Mouse (Mus musculus) heart, embryonic 12.5 days (tissue): ENCODE data around the gene Pnkd. TPM values are rescaled to one million over a fixed set of nuclear protein-coding genes. Genes with fewer than 3 reads are reported as not detected.

ENCODE experiments used
- ATAC-seq: fragments of 200-750 bp; cut with Nextera tagmentation; 2 replicates; pipeline ENCODE4 v1.8.0; 2017; ENCODE audit warnings: moderate TSS enrichment, moderate library complexity; ENCODE audit not compliant: insufficient number of reproducible peaks, low FRiP score
- H3K27ac ChIP-seq: fragments of 300-500 bp; sonication (generic); 2 replicates; pipeline ENCODE4 v1.5.1; 2016; ENCODE audit warnings: mild to moderate bottlenecking, moderate library complexity; ENCODE audit not compliant: poor library complexity, severe bottlenecking
- H3K27me3 ChIP-seq: fragments of 300-500 bp; sonication (generic); replicated peaks from 2 replicates; pipeline ENCODE4 v1.6.1; 2016; ENCODE audit warnings: mild to moderate bottlenecking, moderate library complexity
- H3K36me3 ChIP-seq: fragments of 300-500 bp; sonication (generic); 2 replicates; pipeline ENCODE4 v1.6.1; 2016; ENCODE audit warnings: mild to moderate bottlenecking, moderate library complexity
- H3K4me1 ChIP-seq: fragments of 300-500 bp; sonication (generic); replicated peaks from 2 replicates; pipeline ENCODE4 v1.6.1; 2016; ENCODE audit warnings: mild to moderate bottlenecking
- H3K4me2 ChIP-seq: fragments of 300-500 bp; sonication (generic); 2 replicates; pipeline ENCODE4 v1.6.1; 2016; ENCODE audit warnings: mild to moderate bottlenecking, moderate library complexity
- H3K4me3 ChIP-seq: fragments of 300-500 bp; sonication (generic); 2 replicates; pipeline ENCODE4 v1.5.1; 2016; ENCODE audit warnings: mild to moderate bottlenecking
- H3K9ac ChIP-seq: fragments of 300-500 bp; sonication (generic); 2 replicates; pipeline ENCODE4 v1.6.1; 2016; ENCODE audit warnings: mild to moderate bottlenecking, moderate library complexity
- H3K9me3 ChIP-seq: fragments of 300-500 bp; sonication (generic); replicated peaks from 2 replicates; pipeline ENCODE4 v1.6.1; 2016; ENCODE audit warnings: mild to moderate bottlenecking, moderate library complexity
- WGBS: fragments of 180-500 bp; shearing (Covaris S2); methylation state at CpG from one replicate; pipeline ENCODE4 v1.1.7; 2016; 5-methylcytosine and 5-hydroxymethylcytosine counted together
- polyA plus RNA-seq: library from polyadenylated mRNA; unstranded; fragments of >200 nt; fragmentation: Nextera tagmentation; extraction: Ambion mirVana; gene quantifications from 2 replicates; pipeline ENCODE4 v1.2.1, GENCODE M21; 2016

The Pnkd gene
- polyA plus RNA-seq, 1 experiment from 2014 or later: 215 TPM

DNA sequence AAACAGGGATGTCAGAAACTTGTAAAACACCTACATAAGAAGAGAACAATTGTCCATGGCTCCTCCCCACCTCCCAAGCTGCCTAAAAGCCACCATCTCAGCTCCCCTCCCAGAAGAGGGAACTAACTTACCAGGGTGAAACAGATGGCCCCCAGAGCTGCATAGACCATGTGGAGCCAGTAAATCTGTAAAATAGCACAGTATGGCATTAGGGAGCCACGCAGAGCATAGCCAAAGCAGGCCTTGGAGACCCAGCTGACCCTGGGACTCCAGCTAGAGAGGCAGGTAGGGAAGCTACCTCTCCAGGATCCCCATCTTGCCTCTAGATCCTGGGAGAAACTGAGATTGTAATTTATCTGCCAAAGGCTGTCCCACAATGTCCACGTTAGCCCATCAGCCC, 5.0 kb downstream of the Pnkd start:
- H3K27me3 ChIP-seq: no peaks in the 10 kb centered on the region
- no peaks in the 10 kb centered on the region for H3K9me3 ChIP-seq
- H3K4me3 ChIP-seq: no peak overlapping the region
- 45% methylated on average over 2 of the region's 2 CpGs for WGBS
- peaks cover 84% of the 10 kb centered on the region for H3K4me1 ChIP-seq
- no peak for ATAC-seq
- H3K4me2 ChIP-seq: 0 out of 2 replicates have a peak overlapping the region, but pooled peaks have one; percentile 20
- H3K9ac ChIP-seq: peak overlapping the region; percentile 46; the same call in 1 of the 2 replicates
- peaks cover 63% of the 10 kb centered on the region for H3K36me3 ChIP-seq
- H3K27ac ChIP-seq: peak overlapping the region; percentile 91

DNA sequence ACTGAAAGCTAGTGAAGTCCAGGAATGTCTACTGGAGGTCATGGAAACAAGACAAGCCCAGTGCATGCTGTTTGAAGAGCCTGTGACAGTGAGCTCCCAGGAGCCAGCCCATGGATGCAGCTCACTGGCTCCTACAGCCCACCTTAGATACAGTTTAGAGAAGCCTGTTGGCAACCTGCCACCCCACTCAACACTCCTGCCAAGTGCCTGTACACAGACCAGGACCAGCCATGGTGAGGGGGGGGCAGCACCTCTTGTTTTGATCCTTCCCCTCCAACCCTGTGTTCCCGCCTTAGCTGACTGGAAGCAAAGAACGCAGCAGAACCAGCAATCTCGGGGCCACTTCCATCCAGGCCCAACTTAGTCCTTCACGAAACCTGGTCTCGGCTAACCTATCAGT, 5.4 kb downstream of the Pnkd start:
- WGBS: 41% methylated on average over 5 of the region's 5 CpGs
- H3K9ac ChIP-seq: 0 out of 2 replicates have a peak overlapping the region, but pooled peaks have one; percentile 46
- peak overlapping the region; percentile 91 for H3K27ac ChIP-seq
- peaks cover 88% of the 10 kb centered on the region for H3K4me1 ChIP-seq
- peaks cover 63% of the 10 kb centered on the region for H3K36me3 ChIP-seq
- peak; percentile 76 for ATAC-seq
- H3K27me3 ChIP-seq: no peaks in the 10 kb centered on the region
- no peak overlapping the region for H3K4me3 ChIP-seq
- H3K9me3 ChIP-seq: no peaks in the 10 kb centered on the region
- 0 out of 2 replicates have a peak overlapping the region, but pooled peaks have one; percentile 4 for H3K4me2 ChIP-seq

GRCm38 (mm10) chr1:74292331-74293020, 7.7 kb downstream of the Pnkd start:
- no peak for ATAC-seq
- peaks cover 56% of the 10 kb centered on the region for H3K36me3 ChIP-seq
- no peaks in the 10 kb centered on the region for H3K27me3 ChIP-seq
- no peak overlapping the region for H3K4me2 ChIP-seq
- WGBS: 85% methylated on average over 11 of the region's 11 CpGs
- no peak overlapping the region for H3K27ac ChIP-seq
- H3K9me3 ChIP-seq: no peaks in the 10 kb centered on the region
- peaks cover 95% of the 10 kb centered on the region for H3K4me1 ChIP-seq
- H3K9ac ChIP-seq: no peak overlapping the region
- no peak overlapping the region for H3K4me3 ChIP-seq

GRCm38 (mm10) chr1:74293306-74293960, 8.7 kb downstream of the Pnkd start:
- H3K27me3 ChIP-seq: no peaks in the 10 kb centered on the region
- 81% methylated on average over 8 of the region's 8 CpGs for WGBS
- H3K27ac ChIP-seq: peak overlapping the region; percentile 99
- ATAC-seq: no peak
- H3K4me3 ChIP-seq: no peak overlapping the region
- H3K36me3 ChIP-seq: peaks cover 49% of the 10 kb centered on the region
- no peak overlapping the region for H3K4me2 ChIP-seq
- H3K9me3 ChIP-seq: no peaks in the 10 kb centered on the region
- peaks cover 98% of the 10 kb centered on the region for H3K4me1 ChIP-seq
- H3K9ac ChIP-seq: no peak overlapping the region

GRCm38 (mm10) chr1:74294090-74294643, 9.4 kb downstream of the Pnkd start:
- WGBS: 66% methylated on average over 3 of the region's 3 CpGs
- no peaks in the 10 kb centered on the region for H3K9me3 ChIP-seq
- H3K27me3 ChIP-seq: no peaks in the 10 kb centered on the region
- H3K4me2 ChIP-seq: no peak overlapping the region
- H3K9ac ChIP-seq: no peak overlapping the region
- ATAC-seq: no peak
- H3K4me3 ChIP-seq: no peak overlapping the region
- H3K36me3 ChIP-seq: peaks cover 46% of the 10 kb centered on the region
- H3K27ac ChIP-seq: peak overlapping the region; percentile 99
- peaks cover 98% of the 10 kb centered on the region for H3K4me1 ChIP-seq

DNA sequence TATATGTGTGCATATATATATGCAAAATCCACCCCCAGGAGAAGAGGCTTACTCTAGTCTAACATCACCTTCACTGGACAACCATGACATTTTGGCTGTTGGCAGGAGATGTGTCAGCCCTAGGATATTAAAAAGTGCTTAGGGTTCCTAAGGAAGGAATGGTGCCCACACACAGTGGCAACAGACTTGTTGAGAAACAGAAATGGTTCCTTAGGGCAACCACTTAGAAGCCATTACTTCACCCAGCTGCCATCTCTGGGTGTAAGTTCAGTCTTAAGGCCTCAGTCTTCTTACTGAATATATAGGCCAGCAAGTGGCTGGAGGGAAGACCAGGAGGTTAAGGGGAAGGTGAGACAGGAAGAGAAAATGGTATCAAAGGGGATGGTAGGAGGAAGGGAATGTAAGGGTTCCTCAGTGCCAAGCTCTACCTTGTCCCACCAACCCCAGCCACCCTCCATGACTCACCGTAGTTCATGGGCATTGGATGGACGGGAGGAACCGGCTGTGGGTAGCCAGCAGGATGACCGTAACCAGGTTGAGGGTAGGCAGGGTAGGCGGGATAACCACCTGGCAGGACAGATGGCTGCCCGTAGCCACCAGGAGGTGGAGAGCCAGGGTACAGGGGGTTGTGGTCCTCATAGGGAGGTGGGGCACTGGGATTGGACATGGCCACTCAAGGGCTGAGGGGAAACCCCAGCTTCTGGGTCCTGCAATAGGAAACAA, 10.2 kb downstream of the Pnkd start:
- no peaks in the 10 kb centered on the region for H3K9me3 ChIP-seq
- H3K9ac ChIP-seq: peak overlapping the region; percentile 65; the same call in 1 of the 2 replicates
- H3K27ac ChIP-seq: peak overlapping the region; percentile 99
- 78% methylated on average over 6 of the region's 6 CpGs for WGBS
- H3K4me3 ChIP-seq: no peak overlapping the region
- peaks cover 42% of the 10 kb centered on the region for H3K36me3 ChIP-seq
- peak; percentile 1; the same call in 1 of the 2 replicates for ATAC-seq
- peak overlapping the region; percentile 68 for H3K4me2 ChIP-seq
- H3K4me1 ChIP-seq: peaks cover 98% of the 10 kb centered on the region
- no peaks in the 10 kb centered on the region for H3K27me3 ChIP-seq

DNA sequence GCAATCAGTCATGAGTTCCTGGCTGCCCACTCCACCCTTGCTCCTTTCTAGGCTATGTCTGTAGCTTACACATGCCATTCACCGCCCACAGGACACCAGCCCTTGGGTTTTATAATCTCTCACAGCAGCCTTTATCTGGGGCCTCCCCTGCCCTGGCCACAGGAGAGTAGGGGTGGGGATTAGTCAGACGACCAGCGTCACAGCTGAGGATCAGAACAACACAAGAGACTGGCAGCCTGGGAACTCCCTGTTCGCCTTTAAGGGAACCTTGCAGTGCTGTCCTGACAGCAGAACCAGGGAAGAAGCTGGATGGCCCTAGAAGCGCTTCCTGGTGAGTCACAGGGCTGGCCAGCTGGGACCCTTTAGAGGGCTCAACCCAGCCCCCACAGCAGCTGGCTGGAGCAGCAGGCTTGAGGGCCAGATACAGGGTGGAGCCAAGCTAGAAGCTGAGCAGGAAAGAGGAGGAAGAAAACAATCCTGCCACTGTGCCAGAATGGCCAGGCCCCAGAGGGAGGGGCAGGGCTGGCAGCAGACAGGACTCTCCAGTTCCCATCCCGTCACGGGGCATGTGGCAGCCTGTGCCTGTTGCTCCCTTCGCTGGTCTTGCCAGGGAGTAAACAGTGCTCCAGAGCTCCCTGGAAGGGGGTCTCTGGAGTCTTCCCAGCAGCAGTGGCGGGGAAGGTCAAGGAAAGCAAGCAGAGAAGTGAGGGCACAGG, 10.9 kb downstream of the Pnkd start:
- peaks cover 98% of the 10 kb centered on the region for H3K4me1 ChIP-seq
- 4% methylated on average over 9 of the region's 9 CpGs for WGBS
- peak; percentile 89 for ATAC-seq

DNA sequence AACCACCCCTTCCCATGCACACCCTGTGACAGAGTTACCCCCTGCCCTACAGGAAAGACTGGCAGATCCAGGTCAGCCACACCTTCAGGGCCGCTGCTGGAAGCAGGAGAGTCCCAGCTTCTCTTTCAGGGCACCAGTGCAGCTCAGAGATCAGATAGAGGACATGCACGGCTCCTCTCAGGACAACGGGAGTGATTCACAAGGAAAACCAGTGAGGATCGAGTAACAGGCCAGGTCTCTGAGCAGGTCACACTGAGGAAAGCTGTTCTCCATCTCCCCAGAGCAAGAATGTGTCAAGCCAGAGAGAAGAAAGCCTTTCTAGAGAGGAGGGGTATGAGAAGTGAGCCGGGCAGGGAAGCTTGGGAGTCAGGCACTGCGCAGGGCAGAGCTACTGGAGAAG, 11.7 kb downstream of the Pnkd start:
- Histone ChIP-seq H3K4me3 (peak overlapping the region; percentile 27), H3K9me3 (no peaks in the 10 kb centered on the region), H3K27ac (peak overlapping the region; percentile 99), H3K36me3 (peaks cover 32% of the 10 kb centered on the region), H3K9ac (peak overlapping the region; percentile 65), H3K4me1 (peaks cover 98% of the 10 kb centered on the region), H3K27me3 (no peaks in the 10 kb centered on the region), H3K4me2 (peak overlapping the region; percentile 68)
- WGBS: 18% methylated on average over 6 of the region's 6 CpGs
- no peak for ATAC-seq

More for the DNA sequence above, 10.9 kb downstream of the Pnkd start:
- peak overlapping the region; percentile 99 for H3K27ac ChIP-seq
- H3K27me3 ChIP-seq: no peaks in the 10 kb centered on the region
- peak overlapping the region; percentile 65 for H3K9ac ChIP-seq
- peak overlapping the region; percentile 68 for H3K4me2 ChIP-seq
- peak overlapping the region; percentile 27 for H3K4me3 ChIP-seq
- H3K36me3 ChIP-seq: peaks cover 40% of the 10 kb centered on the region
- no peaks in the 10 kb centered on the region for H3K9me3 ChIP-seq

DNA sequence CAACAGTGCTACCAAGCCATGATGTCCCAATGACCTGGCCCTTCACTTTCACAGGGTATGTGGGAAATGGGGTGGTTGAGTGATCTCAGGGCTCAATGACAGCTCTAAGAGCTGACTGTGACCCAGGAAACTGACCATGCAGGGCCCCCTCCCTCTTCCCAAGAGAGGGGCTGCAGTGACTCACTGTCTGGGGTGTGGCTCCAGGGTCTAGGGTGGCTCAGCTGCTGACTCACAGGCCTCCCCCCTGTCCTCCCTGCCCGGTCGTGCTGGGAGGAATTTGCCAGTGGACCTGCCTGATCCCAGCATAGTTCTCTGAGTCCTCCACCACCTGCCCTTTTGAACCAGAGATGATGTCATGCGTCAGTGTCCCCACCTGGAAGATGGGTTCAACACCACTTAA, 12.5 kb downstream of the Pnkd start:
- H3K4me3 ChIP-seq: no peak overlapping the region
- peak; percentile 51 for ATAC-seq
- H3K27me3 ChIP-seq: no peaks in the 10 kb centered on the region
- peaks cover 100% of the 10 kb centered on the region for H3K4me1 ChIP-seq
- no peaks in the 10 kb centered on the region for H3K9me3 ChIP-seq
- WGBS: 28% methylated on average over 3 of the region's 3 CpGs
- H3K36me3 ChIP-seq: peaks cover 24% of the 10 kb centered on the region
- peak overlapping the region; percentile 68 for H3K4me2 ChIP-seq
- peak overlapping the region; percentile 65; the same call in 1 of the 2 replicates for H3K9ac ChIP-seq
- peak overlapping the region; percentile 99 for H3K27ac ChIP-seq

- Histone ChIP-seq H3K9ac (peak overlapping the region; percentile 48; the same call in 1 of the 2 replicates), H3K9me3 (no peaks in the 10 kb centered on the region), H3K27ac (peak overlapping the region; percentile 59), H3K4me1 (peaks cover 98% of the 10 kb centered on the region), H3K4me3 (no peak overlapping the region), H3K36me3 (peaks cover 14% of the 10 kb centered on the region), H3K4me2 (no peak overlapping the region), H3K27me3 (no peaks in the 10 kb centered on the region)
- no peak for ATAC-seq
- WGBS: 85% methylated on average over 5 of the region's 5 CpGs
Measured at GRCm38 (mm10) chr1:74298157-74298750, 13.5 kb downstream of the Pnkd start.
